Mouse (Mus musculus): ENCODE results near the gene Smad3. TPM values are rescaled to one million over a fixed set of nuclear protein-coding genes. Genes with fewer than 3 reads are reported as not detected.

The Smad3 gene
- total RNA-seq, 2 experiments from 2014 or later = 15.4 to 15.6 TPM

GRCm38 (mm10) chr9:63752576-63752975 lies 5.2 kb downstream of the Smad3 start:
- intact Hi-C loops (cut with DNase I) = loop anchor here (10.0 kb wide), 1 partner anchor 618 kb away; no protein-coding TSS in a partner anchor
- no peak for DNase-seq (ENCODE audit: extremely low spot score in 1 of 2, low spot score in 2 of 2)

GRCm38 (mm10) chr9:63751325-63751724 lies 6.5 kb downstream of the Smad3 start:
- DNase-seq (ENCODE audit: extremely low spot score in 1 of 2, low spot score in 2 of 2) = no peak
- intact Hi-C loops (cut with DNase I) = loop anchor here (10.0 kb wide), 1 partner anchor 617 kb away; no protein-coding TSS in a partner anchor

- no peak for DNase-seq (ENCODE audit: extremely low spot score in 1 of 2, low spot score in 2 of 2)
- intact Hi-C loops (cut with DNase I) = loop anchor here (10.0 kb wide), 1 partner anchor 616 kb away; no protein-coding TSS in a partner anchor
Observed at GRCm38 (mm10) chr9:63750360-63750974, 7.3 kb downstream of the Smad3 start.

GRCm38 (mm10) chr9:63749296-63749915 lies 8.4 kb downstream of the Smad3 start:
- intact Hi-C loops (cut with DNase I) = no loop called here
- DNase-seq (ENCODE audit: extremely low spot score in 1 of 2, low spot score in 2 of 2) = no peak

- intact Hi-C loops (cut with DNase I) = no loop called here
- no peak for DNase-seq (ENCODE audit: extremely low spot score in 1 of 2, low spot score in 2 of 2)
Observed at GRCm38 (mm10) chr9:63747645-63748295, 10.0 kb downstream of the Smad3 start.

GRCm38 (mm10) chr9:63746980-63747379 lies 10.8 kb downstream of the Smad3 start:
- intact Hi-C loops (cut with DNase I) = no loop called here
- DNase-seq (ENCODE audit: extremely low spot score in 1 of 2, low spot score in 2 of 2) = no peak

- intact Hi-C loops (cut with DNase I) = no loop called here
- no peak for DNase-seq (ENCODE audit: extremely low spot score in 1 of 2, low spot score in 2 of 2)
Observed at GRCm38 (mm10) chr9:63745821-63746632, 11.8 kb downstream of the Smad3 start.

GRCm38 (mm10) chr9:63744595-63744994 lies 13.2 kb downstream of the Smad3 start:
- DNase-seq (ENCODE audit: extremely low spot score in 1 of 2, low spot score in 2 of 2) = no peak
- intact Hi-C loops (cut with DNase I) = no loop called here

- intact Hi-C loops (cut with DNase I) = no loop called here
- DNase-seq (ENCODE audit: extremely low spot score in 1 of 2, low spot score in 2 of 2) = no peak
Observed at GRCm38 (mm10) chr9:63743775-63744174, 14.0 kb downstream of the Smad3 start.

GRCm38 (mm10) chr9:63742887-63743660 lies 14.7 kb downstream of the Smad3 start:
- DNase-seq (ENCODE audit: extremely low spot score in 1 of 2, low spot score in 2 of 2) = no peak
- intact Hi-C loops (cut with DNase I) = no loop called here

GRCm38 (mm10) chr9:63742318-63742717 lies 15.5 kb downstream of the Smad3 start:
- DNase-seq (ENCODE audit: extremely low spot score in 1 of 2, low spot score in 2 of 2) = no peak
- intact Hi-C loops (cut with DNase I) = no loop called here

- intact Hi-C loops (cut with DNase I) = no loop called here
- DNase-seq (ENCODE audit: extremely low spot score in 1 of 2, low spot score in 2 of 2) = no peak
Observed at GRCm38 (mm10) chr9:63741792-63742191, 16.0 kb downstream of the Smad3 start.

- intact Hi-C loops (cut with DNase I) = no loop called here
- DNase-seq (ENCODE audit: extremely low spot score in 1 of 2, low spot score in 2 of 2) = no peak
Observed at GRCm38 (mm10) chr9:63740320-63740841, 17.4 kb downstream of the Smad3 start.

- intact Hi-C loops (cut with DNase I) = no loop called here
- DNase-seq (ENCODE audit: extremely low spot score in 1 of 2, low spot score in 2 of 2) = no peak
Observed at GRCm38 (mm10) chr9:63738830-63739229, 19.0 kb downstream of the Smad3 start.

- no peak for DNase-seq (ENCODE audit: extremely low spot score in 1 of 2, low spot score in 2 of 2)
- intact Hi-C loops (cut with DNase I) = no loop called here
Observed at GRCm38 (mm10) chr9:63738086-63738701, 19.6 kb downstream of the Smad3 start.

GRCm38 (mm10) chr9:63737426-63737931 lies 20.3 kb downstream of the Smad3 start:
- intact Hi-C loops (cut with DNase I) = no loop called here

GRCm38 (mm10) chr9:63734261-63734660 lies 23.5 kb downstream of the Smad3 start:
- intact Hi-C loops (cut with DNase I) = no loop called here

More at GRCm38 (mm10) chr9:63737426-63737931, 20.3 kb downstream of the Smad3 start:
- peak in 1 of 2 experiments; percentile 83 for DNase-seq (ENCODE audit: extremely low spot score in 1 of 2, low spot score in 2 of 2)

GRCm38 (mm10) chr9:63732700-63733099 lies 25.1 kb downstream of the Smad3 start:
- intact Hi-C loops (cut with DNase I) = no loop called here
- no peak for DNase-seq (ENCODE audit: extremely low spot score in 1 of 2, low spot score in 2 of 2)

More at GRCm38 (mm10) chr9:63734261-63734660, 23.5 kb downstream of the Smad3 start:
- DNase-seq (ENCODE audit: extremely low spot score in 1 of 2, low spot score in 2 of 2) = no peak
